Mouse (Mus musculus): ENCODE data around the gene Dnaaf1. TPM values are rescaled to one million over a fixed set of nuclear protein-coding genes. Genes with fewer than 3 reads are reported as not detected.

Gene Dnaaf1
- total and polyA plus RNA-seq, 2 experiments from 2014 or later: 0.51 to 1.1 TPM

DNA sequence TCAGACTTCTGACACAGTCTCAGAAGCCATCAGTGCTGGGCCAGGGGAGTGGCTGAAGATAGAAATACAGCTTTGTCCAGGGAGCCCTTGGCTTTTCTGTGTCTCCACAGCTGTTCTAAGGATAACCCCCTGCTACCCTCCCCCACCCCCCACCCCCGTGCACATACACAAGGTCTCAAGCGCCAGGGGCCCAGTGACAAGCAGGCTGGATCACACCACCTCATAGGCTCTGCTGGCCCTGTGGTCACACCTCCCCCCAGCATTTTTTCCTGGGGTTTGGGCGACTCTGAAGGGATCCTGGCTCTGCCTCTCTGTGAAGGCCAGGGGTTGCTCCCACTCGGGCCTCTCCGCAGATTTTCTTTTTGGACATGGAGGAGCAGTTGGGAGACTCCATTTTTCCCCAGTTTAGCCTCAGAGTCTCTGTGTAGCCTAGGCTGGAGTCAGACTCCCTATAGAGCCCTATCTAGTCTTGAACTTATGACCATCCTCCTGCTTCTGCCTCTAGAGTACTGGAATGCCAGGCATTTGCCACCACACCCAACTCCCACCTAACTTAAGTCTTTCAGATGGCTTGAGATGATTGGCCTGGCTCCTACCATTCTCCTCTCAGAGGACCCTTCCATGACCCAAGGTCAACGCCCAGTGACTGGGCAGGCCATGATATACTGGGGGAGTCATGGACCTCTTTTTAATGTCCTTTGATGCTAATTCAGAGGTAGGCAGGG lies 45.2 kb downstream of the Dnaaf1 start:
- Histone ChIP-seq H3K27me3 (ENCODE audit: insufficient read depth, low read length) (no peaks in the 10 kb centered on the region), H3K36me3 (ENCODE audit: insufficient read depth, low read length) (no peaks in the 10 kb centered on the region), H3K27ac (ENCODE audit: low read depth, low read length) (no peak overlapping the region), H3K4me3 (ENCODE audit: low read depth, low read length) (no peak overlapping the region), H3K4me1 (ENCODE audit: insufficient read depth, low read length) (no peaks in the 10 kb centered on the region), H3K9me3 (ENCODE audit: low read length) (no peaks in the 10 kb centered on the region), H3K9ac (replicated peaks; ENCODE audit: low read length, poor library complexity, severe bottlenecking) (no peak overlapping the region), H3K4me2 (ENCODE audit: low read depth, low read length, poor library complexity, severe bottlenecking) (no peak overlapping the region)
- TF ChIP-seq CTCF (IDR thresholded peaks at IDR 0.05): no peak
- DNase-seq (ENCODE audit: low spot score): no peak
- ATAC-seq (ENCODE audit: low FRiP score): no peak
- 79% methylated on average over 6 of the region's 6 CpGs for WGBS

DNA sequence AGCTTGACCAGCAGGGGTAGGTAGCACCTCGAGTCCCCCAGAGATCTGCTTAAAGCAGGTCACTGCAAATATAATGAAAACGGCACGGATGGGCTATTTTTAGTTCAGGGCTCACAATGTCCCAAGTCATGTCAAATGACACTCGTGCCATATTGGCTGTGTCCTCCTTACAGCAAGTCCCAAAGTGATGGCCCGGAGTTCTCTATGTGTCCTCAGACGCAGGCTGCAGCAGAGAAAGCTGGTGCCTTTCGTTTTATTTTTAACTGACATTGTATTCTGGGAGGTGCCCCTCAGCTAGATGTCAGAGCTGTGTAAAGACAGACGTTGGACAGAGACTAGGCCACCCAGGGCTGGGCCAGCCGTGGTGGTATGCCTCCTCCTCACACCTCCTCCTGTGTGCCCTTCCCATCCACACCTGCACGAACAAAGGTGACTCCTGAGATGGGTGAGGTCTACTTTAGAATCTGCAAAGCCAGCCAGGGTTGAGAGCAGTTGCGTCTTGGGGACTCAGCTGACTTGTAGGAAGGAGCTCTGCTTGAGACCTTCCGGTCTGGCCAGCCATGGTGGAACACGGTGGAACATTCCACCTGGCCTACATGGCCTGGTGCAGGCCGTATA lies 45.9 kb downstream of the Dnaaf1 start:
- no peak overlapping the region for H3K9ac ChIP-seq (replicated peaks; ENCODE audit: low read length, poor library complexity, severe bottlenecking)
- no peaks in the 10 kb centered on the region for H3K9me3 ChIP-seq (ENCODE audit: low read length)
- WGBS: 89% methylated on average over 14 of the region's 14 CpGs
- no peaks in the 10 kb centered on the region for H3K27me3 ChIP-seq (ENCODE audit: insufficient read depth, low read length)
- DNase-seq (ENCODE audit: low spot score) (no peak), ATAC-seq (ENCODE audit: low FRiP score) (no peak)
- TF ChIP-seq CTCF (IDR thresholded peaks at IDR 0.05): no peak
- no peak overlapping the region for H3K4me2 ChIP-seq (ENCODE audit: low read depth, low read length, poor library complexity, severe bottlenecking)
- no peak overlapping the region for H3K4me3 ChIP-seq (ENCODE audit: low read depth, low read length)
- no peaks in the 10 kb centered on the region for H3K4me1 ChIP-seq (ENCODE audit: insufficient read depth, low read length)
- H3K36me3 ChIP-seq (ENCODE audit: insufficient read depth, low read length): no peaks in the 10 kb centered on the region
- H3K27ac ChIP-seq (ENCODE audit: low read depth, low read length): no peak overlapping the region

DNA sequence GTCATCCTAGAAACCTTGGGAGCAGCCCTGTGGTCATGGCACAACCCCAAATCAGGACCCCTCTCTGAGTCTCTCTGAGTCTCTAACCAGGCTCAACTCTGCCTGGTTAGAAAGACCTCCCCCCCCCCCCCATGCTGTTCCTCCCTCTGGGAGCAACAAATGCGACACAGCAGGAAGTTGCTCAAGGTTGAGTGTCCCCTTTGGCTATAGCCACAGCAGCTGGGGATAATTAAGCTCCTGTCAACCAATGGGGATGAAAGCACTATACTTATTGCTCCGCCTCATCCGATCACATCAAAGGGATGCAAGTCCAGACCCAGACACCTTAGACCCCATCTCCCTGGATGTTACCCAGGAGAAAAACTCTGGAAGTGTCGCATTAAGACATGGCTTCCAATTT lies 47.5 kb downstream of the Dnaaf1 start:
- WGBS: 50% methylated on average over 4 of the region's 4 CpGs

DNA sequence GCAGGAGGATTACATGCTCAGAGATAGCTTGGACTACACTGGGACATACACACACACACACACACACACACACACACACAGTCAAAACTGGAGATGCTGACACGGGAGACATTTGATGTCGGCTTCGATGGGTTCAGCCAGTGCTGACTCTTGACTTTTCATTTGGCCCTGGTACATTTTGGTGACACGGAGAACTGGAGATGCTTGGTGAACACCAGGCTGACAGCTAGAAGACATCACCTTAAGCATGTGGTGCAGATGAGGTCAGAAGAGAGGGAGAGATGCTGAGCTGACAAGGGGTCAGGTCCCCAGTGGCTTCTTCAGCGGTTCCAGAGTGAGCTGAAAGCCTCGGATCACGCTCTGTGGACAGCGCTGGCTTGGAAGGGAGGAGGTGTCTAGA lies 48.0 kb downstream of the Dnaaf1 start:
- Histone ChIP-seq H3K4me3 (ENCODE audit: low read depth, low read length) (no peak overlapping the region), H3K36me3 (ENCODE audit: insufficient read depth, low read length) (no peaks in the 10 kb centered on the region), H3K9ac (replicated peaks; ENCODE audit: low read length, poor library complexity, severe bottlenecking) (no peak overlapping the region), H3K4me2 (ENCODE audit: low read depth, low read length, poor library complexity, severe bottlenecking) (no peak overlapping the region), H3K27ac (ENCODE audit: low read depth, low read length) (no peak overlapping the region), H3K27me3 (ENCODE audit: insufficient read depth, low read length) (no peaks in the 10 kb centered on the region), H3K9me3 (ENCODE audit: low read length) (no peaks in the 10 kb centered on the region), H3K4me1 (ENCODE audit: insufficient read depth, low read length) (no peaks in the 10 kb centered on the region)
- DNase-seq (ENCODE audit: low spot score) (no peak), ATAC-seq (ENCODE audit: low FRiP score) (no peak)
- 80% methylated on average over 8 of the region's 8 CpGs for WGBS
- TF ChIP-seq CTCF (IDR thresholded peaks at IDR 0.05): no peak

More for the DNA sequence above, 47.5 kb downstream of the Dnaaf1 start:
- Histone ChIP-seq H3K4me3 (ENCODE audit: low read depth, low read length) (no peak overlapping the region), H3K9me3 (ENCODE audit: low read length) (no peaks in the 10 kb centered on the region), H3K27ac (ENCODE audit: low read depth, low read length) (no peak overlapping the region), H3K36me3 (ENCODE audit: insufficient read depth, low read length) (no peaks in the 10 kb centered on the region), H3K4me2 (ENCODE audit: low read depth, low read length, poor library complexity, severe bottlenecking) (no peak overlapping the region), H3K27me3 (ENCODE audit: insufficient read depth, low read length) (no peaks in the 10 kb centered on the region), H3K9ac (replicated peaks; ENCODE audit: low read length, poor library complexity, severe bottlenecking) (no peak overlapping the region), H3K4me1 (ENCODE audit: insufficient read depth, low read length) (no peaks in the 10 kb centered on the region)
- TF ChIP-seq CTCF (IDR thresholded peaks at IDR 0.05): no peak
- ATAC-seq (ENCODE audit: low FRiP score) (no peak), DNase-seq (ENCODE audit: low spot score) (no peak)

DNA sequence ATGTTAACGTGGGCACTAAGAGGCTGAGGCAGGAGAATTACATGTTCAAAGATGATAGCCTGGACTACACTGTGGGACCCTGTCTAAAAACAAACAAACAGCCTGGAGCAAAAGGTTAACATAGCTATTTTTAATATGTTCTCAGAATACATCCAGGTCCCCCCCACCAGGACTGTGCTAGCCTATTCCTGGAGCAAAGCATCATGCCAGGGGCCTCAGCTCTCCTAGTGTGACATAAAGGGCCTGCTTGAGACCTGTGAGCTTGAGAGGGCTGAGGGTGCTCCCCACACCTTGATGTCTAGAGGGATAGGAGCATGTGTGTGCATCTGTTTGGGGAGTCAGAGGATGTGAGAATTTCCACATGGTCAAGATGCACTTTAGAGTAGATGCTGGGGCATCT lies 48.7 kb downstream of the Dnaaf1 start:
- Histone ChIP-seq H3K36me3 (ENCODE audit: insufficient read depth, low read length) (no peaks in the 10 kb centered on the region), H3K9ac (replicated peaks; ENCODE audit: low read length, poor library complexity, severe bottlenecking) (no peak overlapping the region), H3K4me1 (ENCODE audit: insufficient read depth, low read length) (no peaks in the 10 kb centered on the region), H3K9me3 (ENCODE audit: low read length) (no peaks in the 10 kb centered on the region), H3K27ac (ENCODE audit: low read depth, low read length) (no peak overlapping the region), H3K27me3 (ENCODE audit: insufficient read depth, low read length) (no peaks in the 10 kb centered on the region), H3K4me2 (ENCODE audit: low read depth, low read length, poor library complexity, severe bottlenecking) (no peak overlapping the region), H3K4me3 (ENCODE audit: low read depth, low read length) (no peak overlapping the region)
- DNase-seq (ENCODE audit: low spot score) (no peak), ATAC-seq (ENCODE audit: low FRiP score) (no peak)
- no peak for TF ChIP-seq CTCF (IDR thresholded peaks at IDR 0.05)
- 80% methylated on average over 1 of the region's 1 CpGs for WGBS

DNA sequence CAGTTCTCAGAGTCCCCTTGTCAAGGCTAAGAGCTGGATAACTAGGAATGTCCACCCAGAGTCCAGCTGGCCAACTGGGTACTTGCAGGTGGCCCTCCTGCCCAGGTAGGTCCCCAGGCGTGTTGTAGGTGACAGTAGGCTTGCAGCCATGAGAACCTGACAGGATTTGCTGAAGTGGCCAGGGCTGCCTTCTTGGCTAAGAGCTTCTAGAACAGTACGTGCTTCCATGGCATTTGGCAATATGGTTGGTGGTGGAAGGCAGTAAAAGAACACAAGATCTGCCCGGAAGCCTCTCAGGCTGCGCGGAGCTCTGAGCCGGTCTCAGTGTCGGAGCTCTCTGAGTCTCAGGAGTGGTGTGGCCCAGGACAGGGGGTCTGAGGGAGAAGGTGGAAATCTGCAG lies 49.9 kb downstream of the Dnaaf1 start:
- no peaks in the 10 kb centered on the region for H3K27me3 ChIP-seq (ENCODE audit: insufficient read depth, low read length)
- no peak overlapping the region for H3K9ac ChIP-seq (replicated peaks; ENCODE audit: low read length, poor library complexity, severe bottlenecking)
- H3K9me3 ChIP-seq (ENCODE audit: low read length): no peaks in the 10 kb centered on the region
- DNase-seq (ENCODE audit: low spot score) (no peak), ATAC-seq (ENCODE audit: low FRiP score) (no peak)
- WGBS: 89% methylated on average over 7 of the region's 7 CpGs
- no peak overlapping the region for H3K4me2 ChIP-seq (ENCODE audit: low read depth, low read length, poor library complexity, severe bottlenecking)
- H3K4me3 ChIP-seq (ENCODE audit: low read depth, low read length): no peak overlapping the region
- no peaks in the 10 kb centered on the region for H3K4me1 ChIP-seq (ENCODE audit: insufficient read depth, low read length)
- no peak overlapping the region for H3K27ac ChIP-seq (ENCODE audit: low read depth, low read length)
- no peak for TF ChIP-seq CTCF (IDR thresholded peaks at IDR 0.05)
- H3K36me3 ChIP-seq (ENCODE audit: insufficient read depth, low read length): no peaks in the 10 kb centered on the region
